Mouse (Mus musculus) activated CD4-positive, CD25-positive, alpha-beta regulatory T cell, adult 4 months (primary cell): ENCODE results near the gene Yy1. TPM values are rescaled to one million over a fixed set of nuclear protein-coding genes. Genes with fewer than 3 reads are reported as not detected.

Experiments
- ATAC-seq: one replicate; pipeline ENCODE4 v1.8.0; 2017
- polyA plus RNA-seq, 2 experiments: library from polyadenylated mRNA; unstranded; fragments of 100-300 nt; shearing (Covaris generic); gene quantifications; one replicate each; pipeline ENCODE4 v1.2.1; 2017

Yy1 gene
- polyA plus RNA-seq, result 10 to 100 TPM; 16.8 to 18.1 TPM

DNA sequence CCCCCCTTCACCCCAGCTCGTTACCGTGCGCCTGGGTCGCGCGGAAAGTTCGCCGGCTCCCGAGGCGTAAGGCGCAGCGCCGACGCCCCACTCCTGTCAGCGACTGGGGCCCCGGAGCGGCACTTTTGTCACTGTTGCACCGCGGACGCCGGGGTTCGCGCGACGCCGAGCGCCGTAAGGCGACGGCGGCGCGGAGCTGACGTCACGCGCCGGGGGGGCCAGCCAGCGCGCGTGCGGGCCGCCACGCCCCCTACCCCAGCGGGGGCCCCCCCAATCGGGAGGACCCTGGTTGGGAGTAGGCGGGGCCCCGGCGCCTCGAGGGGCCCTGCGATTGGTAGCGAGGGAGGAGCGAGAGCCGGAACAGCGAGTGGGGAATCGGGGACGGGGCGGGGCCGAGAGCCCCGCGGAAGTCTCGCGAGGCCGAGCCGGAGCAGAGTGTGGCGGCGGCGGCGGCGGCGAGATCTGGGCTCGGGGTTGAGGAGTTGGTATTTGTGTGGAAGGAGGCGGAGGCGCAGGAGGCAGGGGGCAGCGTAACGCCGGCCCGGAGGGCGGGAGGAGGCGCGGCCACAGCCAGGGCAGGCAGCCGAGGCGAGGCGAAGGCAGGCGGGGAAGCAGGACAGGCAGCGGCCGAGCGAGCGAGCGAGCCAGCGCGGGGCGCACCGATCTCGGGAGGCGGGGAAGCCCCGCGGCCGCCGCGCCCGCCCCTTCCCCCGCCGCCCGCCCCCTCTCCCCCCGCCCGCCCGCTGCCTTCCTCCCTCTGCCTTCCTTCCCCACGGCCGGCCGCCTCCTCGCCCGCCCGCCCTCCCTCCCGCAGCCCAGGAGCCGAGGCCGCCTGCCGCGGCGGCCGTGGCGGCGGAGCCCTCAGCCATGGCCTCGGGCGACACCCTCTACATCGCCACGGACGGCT is at the start of gene Yy1:
Gene Yy1 (plus strand): TSS at position 428 of the 907 bp plus-strand sequence.
- ATAC-seq, result peak; percentile 85

DNA sequence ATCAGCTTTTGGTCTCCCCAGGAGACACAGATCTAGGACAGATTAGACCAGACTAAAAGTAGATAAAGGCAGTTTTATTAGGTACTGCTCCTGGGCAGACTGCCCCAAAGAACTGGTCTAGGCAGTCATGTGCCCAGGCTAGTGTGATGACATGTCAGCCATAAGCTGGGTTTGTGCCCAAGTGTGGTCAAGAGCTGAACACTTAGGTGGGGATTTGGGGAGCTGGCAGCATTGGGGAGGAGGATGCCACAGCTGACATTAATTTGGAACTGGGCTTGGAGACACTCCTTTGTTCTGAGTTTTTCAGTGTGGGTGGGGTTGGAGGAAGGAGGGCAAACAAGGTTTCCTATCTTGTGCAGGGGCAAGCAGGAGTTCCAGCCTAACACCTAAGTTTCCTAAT is 46.8 kb upstream of the Yy1 start:
- no peak for ATAC-seq

DNA sequence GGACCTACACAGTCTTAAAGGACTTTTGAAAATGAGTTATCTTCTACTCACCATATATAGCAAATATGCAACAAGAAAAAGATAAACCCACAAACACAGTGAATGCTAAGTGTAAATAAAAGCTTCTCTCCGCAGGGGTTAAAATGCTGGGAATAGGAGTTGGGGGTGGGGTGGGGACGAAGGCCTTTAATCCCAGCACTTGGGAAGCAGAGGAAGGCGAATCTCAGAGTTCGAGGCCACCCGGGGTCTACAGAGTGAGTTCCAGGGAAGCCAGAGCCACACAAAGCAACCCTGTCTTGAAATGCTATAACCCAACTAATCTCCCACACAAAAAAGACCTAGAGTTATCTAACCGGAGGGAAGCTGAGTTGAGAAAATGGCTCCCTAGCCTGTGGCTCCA is 43.8 kb upstream of the Yy1 start:
- no peak for ATAC-seq

DNA sequence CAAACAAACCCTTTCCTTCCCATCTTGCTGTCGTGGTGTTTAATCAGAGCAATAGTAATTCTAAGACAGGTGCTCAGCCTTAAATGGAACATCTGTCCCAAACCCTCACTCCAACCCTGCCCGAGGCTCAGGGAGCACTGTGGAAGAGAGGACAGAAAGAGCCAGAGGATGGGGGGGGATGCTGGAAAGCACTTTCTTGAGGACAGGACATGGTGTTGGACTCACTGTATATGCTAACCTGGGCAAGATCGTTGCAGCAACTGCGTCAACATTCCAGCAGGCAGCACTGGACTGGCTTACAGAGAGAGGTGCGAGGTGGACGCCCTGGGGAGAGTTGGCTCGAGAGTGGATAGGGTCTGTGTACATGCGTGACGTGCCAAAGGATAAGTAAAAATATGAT is 43.3 kb upstream of the Yy1 start:
- ATAC-seq, result no peak

DNA sequence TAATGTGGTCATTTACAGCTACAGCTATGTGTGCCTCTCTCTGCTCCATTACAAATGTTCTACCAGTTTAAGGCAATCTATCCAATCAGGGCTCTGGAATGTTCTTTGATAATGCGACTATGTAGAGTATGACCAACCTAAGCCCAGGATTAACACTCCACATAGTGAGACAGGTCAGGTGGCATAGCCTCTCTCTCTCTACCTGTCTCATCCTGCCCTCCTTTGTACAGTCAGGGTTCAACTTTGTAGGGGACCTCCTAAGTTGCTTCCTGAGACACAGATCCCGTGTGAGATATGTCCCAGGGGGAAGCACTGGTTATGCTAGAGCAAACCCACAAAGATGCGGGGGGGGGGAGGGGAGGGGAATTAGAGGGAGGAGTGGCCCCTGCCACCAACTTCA is 42.5 kb upstream of the Yy1 start:
- ATAC-seq, result no peak

DNA sequence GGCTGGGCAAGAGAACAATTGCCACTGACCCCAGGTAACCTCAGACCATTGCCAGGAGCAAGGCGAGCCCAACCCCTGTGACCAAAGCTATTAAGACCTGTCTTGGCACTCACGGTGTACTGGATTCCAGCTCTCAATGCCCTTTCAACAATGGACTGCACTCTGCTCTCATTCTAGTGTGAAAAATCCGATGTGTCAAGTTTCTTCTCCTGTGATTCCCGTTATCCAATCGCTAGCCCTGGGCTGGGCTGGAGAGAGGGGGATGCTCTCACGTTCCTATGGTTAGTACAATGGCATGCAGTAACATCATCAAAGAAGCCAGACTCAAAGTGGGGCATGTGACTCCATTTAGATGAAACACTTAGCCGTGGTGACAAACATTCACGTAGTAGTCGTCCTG is 41.0 kb upstream of the Yy1 start:
- ATAC-seq, result no peak

DNA sequence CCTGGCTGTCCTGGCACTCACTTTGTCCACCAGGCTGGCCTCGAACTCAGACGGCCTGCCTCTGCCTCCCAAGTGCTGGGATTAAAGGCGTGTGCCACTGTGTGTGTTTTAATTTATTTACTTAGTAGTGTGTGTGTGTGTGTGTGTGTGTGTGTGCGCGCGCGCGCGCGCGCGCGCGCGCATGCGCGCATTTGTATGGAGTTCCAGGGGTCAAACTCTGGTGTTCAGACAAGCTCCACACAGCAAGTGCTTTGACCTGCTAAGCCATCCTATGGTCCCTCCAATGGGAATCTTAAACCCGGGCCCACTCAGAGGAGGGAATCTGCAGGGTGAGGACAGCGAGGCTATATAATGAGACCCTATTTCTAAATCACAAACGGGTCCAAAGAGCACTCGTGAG is 37.6 kb upstream of the Yy1 start:
- no peak for ATAC-seq

DNA sequence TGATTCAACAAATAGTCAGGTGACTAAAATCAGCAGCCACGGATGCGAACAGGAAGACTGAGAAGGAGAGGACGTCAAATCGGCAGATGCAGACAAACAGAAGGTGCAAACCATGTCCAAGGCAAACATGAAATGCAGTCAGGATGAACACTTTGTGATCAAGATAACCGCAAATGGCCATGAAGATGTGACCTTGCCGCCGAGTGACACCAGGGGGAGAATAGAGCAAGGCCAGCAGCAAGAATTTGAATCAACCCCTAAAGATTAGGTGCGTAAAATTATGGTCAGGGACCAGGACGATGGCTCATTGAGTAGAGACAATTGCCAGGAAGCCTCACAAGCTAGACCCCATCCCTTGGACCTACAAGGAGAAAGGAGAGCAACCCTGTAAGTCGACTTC is 36.2 kb upstream of the Yy1 start:
- ATAC-seq, result no peak

DNA sequence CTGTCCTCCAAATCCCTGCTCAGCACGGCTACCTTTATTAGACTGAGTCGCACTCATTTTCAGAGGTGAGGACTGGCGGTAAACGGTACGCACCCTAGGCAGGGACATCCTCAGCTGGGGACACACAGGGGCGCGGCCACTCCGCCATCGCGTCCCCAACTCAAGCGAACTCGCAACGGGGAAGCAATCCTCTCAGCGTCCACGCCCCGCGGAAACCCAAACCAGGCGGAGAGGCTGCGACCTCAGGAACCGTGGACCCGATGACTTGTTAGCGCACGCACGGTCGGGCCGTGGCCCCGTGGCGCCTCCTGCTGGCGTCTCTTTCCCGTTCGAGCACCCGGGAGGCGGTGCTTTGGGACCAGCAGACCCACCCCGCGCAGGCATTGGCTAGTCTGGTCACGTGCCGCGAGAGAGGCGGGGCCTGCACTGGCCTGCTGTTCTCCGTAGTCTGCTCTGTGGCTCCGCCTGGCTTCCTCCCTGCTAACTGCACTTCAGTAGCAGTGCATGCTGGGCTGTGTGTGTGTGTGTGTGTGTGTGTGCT is 35.0 kb upstream of the Yy1 start:
- peak; percentile 90 for ATAC-seq

DNA sequence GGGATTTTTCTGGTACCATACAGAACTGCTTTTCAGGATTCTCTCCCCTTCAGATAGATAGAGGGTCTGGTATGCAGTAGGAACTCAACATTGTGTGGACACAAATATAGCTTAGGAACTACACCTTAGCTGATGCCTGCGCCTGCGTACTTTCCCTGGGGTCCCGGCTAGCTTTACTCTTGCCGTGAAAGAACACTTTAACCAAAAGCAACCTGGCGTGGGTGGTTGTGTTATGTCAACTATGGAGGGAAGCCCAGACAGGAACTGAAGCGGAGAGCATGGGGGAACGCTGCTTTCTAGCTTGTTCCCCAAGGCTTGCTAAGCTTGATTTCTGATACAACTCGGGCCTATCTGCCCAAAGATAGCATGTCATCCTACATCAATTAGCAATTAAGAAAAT is 34.5 kb upstream of the Yy1 start:
- no peak for ATAC-seq

DNA sequence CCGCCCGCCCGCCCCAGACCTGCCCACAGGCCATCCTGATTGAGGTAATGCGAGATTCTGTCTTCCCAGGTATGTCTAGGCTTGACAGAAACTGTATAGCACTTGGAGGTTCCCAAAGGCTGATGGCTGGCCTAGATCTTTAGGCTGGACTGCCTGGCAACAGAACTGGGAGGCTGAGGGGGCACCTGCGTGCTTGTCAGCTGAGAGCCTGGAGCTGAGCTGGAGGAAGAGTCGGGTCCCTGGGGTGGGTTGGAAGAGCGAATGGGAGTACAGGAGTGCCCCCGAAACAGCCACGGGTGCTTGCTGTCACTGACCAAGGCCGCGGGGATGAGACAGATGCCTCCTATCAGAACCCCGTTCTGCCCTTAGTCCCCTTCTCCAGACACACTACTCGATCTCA is 34.1 kb upstream of the Yy1 start:
- ATAC-seq, result no peak

DNA sequence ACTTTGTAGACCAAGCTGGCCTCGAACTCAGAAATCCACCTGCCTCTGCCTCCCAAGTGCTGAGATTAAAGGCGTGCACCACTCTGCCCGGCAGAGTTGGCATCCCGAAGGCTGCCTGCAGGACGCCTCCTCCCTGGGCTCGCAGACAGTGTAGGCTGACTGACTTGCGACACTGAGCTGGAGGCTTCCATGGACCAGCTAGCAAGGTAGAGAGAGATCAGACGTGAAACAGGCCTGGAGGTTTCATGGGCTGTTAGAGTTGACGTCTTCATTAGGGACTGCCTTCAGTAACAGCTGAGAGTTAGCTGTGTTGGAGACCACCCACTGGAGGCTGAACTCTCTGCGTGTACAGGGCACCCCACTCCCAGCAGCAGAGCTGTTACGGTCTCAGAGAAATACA is 33.5 kb upstream of the Yy1 start:
- ATAC-seq, result no peak

DNA sequence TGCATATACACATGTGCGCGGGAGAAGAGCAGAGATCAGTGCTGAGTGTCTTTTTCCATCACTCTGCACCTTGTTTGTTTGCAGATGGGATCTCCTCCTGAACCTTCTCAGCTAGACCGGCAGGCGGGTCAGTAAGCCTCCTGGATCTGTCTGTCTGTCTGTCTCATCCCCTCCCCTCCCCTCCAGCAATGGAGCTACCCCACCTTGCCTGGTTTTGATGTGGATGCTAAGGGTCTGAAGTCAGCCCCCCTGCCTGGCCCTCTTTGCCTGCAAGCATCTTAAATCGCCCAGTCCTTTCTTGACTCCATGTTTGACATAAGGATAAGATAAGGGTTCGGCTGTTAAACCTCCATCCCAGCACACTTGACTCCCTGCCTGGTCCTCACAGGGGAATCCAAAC is 32.8 kb upstream of the Yy1 start:
- no peak for ATAC-seq

DNA sequence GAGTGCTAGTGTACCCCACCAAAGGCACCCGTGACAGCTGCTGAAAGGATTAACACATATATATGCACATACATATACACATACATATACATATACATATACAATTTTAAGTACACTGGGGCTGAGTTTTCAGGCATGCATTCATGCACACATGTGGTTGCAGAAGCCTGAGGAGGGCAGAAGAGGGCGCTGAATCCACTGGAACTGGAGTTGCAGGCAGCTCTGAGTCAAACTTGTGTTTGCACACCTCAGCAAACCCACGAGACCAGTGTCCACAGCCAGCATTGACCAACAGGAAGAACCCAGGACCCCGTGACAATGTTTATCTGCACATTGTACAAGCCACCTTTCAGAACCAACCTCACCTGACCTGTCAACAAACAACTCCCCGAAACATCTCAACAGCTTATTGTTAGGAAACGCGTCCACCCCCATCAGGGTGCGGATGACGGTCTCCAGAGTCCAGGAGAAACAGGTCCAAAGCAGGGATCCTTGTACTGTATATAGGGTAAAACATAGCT is 32.2 kb upstream of the Yy1 start:
- no peak for ATAC-seq

DNA sequence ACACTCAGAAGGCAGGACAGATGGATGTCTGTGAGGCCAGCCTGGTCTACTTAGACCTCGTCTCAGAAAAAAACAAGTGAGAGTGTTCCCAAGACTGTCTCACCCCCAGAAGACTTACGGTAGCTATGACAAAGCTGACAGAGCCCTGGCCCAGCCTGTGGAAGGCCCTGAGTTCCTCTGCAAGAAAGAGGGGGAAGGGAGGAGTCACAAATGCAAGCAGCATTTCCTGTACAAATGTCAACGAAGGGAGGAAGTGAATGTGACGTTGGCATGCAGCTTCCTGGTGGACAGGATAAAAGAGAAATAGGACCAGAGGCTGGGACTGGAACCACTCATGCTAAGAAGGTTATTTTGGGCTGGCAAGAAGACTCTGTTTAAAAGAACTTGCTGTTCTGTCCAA is 31.6 kb upstream of the Yy1 start:
- ATAC-seq, result peak; percentile 36

DNA sequence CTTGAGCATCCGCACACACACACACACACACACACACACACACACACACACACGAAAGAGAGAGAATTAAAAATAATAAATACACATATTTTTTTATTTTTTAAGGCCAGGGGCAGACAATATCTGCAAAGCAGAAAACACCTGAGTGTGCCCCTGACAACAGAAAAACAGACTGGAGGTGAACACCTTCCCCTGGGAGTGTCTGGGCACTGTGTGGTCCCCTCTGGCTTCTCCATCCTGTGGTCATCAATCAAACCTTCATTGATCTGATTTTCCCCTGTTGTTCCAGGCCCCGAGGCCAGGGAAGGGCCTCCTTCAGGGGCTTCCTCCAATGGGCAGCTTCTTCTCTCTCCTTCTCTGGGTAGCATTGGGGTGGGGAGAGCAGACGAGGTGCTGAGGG is 31.1 kb upstream of the Yy1 start:
- no peak for ATAC-seq

DNA sequence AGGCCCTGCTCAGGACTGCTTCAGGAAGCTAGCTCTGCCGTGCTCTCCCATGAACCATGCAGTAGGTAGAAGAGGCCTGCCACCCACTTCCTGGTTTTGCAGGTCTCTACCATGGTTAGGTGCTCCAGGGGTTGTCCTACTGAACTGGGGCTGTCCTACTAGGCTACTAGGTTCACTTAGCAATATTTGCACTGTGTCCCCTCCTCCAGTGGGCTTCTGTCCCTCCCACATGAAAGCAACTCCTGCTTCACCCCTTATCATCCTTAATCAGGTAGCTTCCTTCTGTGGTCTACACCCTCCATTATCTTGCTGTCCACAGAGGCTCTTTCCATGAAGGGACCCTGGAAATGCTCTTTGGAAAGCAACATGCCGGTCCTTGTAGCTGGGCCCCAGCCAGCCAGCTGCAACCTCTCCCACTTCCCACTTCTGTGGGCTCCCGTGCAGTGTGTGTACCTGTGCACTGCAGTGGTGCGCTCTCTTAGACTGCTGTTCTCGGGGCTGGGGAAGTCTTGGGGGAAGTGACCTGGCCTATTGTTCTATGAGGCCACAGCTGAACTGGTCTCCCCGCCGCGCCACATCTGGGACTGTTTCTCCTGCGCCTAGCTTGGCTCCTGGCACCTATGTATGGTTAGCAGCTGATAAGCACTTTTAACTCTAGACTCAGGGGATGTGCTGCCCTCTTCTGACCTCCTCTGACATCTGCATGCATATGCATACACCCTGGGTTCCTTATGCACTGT is 29.5 kb upstream of the Yy1 start:
- ATAC-seq, result peak; percentile 19

DNA sequence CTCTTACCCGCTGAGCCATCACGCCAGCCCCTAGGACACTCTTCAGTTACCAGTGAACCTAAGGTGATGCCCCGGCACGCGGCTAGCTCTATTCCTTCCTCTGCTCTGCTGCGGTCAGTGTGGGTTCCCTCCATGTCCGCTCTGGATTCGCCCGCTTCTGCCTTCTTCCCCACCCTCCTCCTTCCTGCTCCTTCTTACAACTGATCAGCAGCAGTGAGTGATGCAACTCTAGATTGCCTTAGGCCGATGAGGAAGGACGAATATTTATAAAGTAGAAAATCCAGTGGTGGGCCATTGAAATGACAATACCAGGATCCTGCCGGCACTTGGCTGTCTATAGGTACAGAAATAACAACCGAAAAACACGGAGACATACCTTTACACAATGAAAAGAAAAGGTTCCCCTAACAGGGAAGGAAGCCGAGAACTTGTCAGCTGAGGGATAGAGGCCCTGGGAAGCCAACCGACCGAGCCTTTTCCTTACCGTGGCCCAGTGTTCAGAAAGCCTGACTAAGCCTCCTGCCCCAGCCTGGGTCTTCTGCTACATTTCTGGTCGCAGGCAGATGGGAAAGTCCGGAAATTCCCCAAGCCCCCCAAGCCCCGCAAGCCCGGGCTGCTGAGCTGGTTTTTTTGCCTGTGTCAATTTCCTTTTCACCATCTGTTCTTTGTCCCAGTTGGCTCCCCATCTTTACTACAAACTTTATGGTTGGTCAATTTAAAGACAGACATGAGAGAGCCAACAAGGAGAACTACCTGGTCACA is 27.7 kb upstream of the Yy1 start:
- ATAC-seq, result peak; percentile 15

DNA sequence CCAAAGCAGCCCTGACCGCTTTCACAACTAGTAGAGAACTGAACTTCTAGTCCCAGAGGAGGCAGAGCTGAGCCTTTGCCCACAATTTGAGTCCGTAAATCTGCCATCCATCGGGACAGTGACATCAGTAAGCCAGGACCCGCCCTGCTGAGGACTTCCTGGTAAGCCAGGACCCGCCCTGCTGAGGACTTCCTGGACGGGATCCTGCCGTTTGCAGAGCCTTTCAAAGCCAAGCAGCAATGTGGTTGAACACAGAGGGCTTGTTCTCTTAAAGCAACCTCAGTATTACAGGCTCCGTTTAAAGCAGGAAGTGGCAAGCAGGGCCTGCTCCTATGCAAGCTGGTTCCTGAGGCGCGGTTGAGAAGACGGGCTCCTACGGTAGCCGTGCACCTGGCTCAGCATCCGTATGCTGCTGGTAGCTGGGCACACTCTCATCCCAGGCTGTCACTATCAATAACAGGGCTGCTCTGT is 27.0 kb upstream of the Yy1 start:
- peak; percentile 80 for ATAC-seq

DNA sequence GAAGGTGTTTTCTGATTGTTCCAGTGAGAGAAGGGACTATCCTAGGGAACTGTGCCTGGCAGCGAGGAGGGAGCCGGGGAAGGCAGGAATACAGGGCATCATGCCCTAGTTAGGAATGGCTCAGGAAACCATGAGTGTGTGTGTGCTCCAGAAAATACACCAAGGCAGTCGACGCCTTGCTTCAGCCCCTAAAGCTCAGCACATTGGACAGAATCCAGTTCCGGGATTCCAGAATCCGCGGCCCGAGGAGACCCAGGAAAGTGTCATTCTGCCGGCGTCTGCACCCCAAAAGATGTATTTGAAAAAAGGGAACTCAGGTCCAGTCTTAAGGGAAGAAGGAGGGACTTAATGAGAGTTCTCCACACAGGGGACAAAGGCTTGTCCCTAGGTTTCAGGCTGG is 26.5 kb upstream of the Yy1 start:
- ATAC-seq, result no peak

DNA sequence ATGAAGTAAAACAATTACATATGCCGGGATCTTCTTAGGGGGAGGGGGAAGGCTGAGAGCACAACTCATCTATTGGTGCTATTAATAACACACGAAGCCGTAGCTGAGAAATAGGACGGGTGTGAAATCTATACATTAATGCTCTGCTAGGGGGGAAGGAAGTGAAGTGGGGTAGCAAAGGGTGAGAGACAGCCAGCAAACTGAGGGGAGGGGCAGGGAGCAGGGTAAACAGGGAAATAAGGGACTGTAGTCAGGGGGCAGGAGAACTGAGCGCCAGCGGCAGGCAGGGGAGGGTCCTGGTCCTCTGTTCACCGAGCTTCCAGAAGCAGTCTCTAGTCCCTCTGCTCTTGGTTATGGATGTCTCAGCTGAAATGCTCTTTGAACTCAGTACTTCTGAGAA is 25.9 kb upstream of the Yy1 start:
- no peak for ATAC-seq

DNA sequence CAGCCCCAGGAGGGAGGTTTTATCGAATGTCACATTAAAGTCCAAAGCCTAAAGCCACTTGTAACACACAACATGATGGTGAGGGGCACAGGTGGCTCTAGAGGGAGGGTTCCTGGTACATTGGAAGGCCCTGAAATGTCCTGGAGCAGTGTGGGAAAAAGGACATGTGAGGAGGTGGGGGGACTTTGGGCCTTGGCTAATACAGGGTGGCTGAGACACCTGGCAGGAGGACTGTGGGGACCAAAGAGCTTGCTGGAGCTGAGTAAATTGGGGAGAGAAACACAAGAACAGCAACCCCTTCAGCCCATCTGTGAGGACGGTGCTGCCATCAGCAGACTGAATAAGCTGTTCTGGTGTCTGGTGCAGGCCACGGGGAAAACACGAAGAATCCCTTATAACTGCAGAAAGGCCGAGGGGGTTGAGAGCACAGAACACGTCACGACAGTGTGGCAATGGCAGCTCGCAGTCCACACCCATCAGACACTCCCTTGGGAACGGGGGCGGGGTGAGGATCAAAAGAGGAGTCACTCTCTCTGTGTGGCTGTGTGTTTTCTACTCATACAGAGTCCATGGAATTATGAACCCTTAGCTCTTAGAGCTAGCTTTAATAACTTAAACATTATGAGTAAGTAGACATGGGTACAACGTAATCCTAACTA is 24.4 kb upstream of the Yy1 start:
- ATAC-seq, result no peak
